Mouse (Mus musculus): ENCODE measurements at regions not wholly inside any gene's neighbourhood (a gene's known extent, or its start where the extent isn't known, plus 50 kb on each side); places are given as distances from the start of the nearest gene placed in this dataset.

GRCm38 (mm10) chr5:126699314-126699713 is 542.3 kb upstream of the Tmem132c start:
- no peak for ATAC-seq (replicated peaks; ENCODE audit: low FRiP score)
- H3K4me3 ChIP-seq (ENCODE audit: low read depth, low read length): no peak overlapping the region
- no peak overlapping the region for H3K9ac ChIP-seq (ENCODE audit: low read depth, low read length)
- no peaks in the 10 kb centered on the region for H3K27me3 ChIP-seq (replicated peaks; ENCODE audit: control insufficient read depth, insufficient read depth, low read length)
- no peak overlapping the region for H3K27ac ChIP-seq (ENCODE audit: low read depth, low read length)
- no peaks in the 10 kb centered on the region for H3K9me3 ChIP-seq (ENCODE audit: control insufficient read depth, low read length)
- no peaks in the 10 kb centered on the region for H3K4me1 ChIP-seq (replicated peaks; ENCODE audit: control insufficient read depth, insufficient read depth, low read length)
- WGBS: 40% methylated on average over 4 of the region's 4 CpGs
- H3K4me2 ChIP-seq: no peak overlapping the region
- no peak for DNase-seq (ENCODE audit: low spot score)
- no peaks in the 10 kb centered on the region for H3K36me3 ChIP-seq (ENCODE audit: control insufficient read depth, insufficient read depth, low read length)

- Histone ChIP-seq H3K4me3 (ENCODE audit: low read depth, low read length) (no peak overlapping the region), H3K36me3 (ENCODE audit: control insufficient read depth, insufficient read depth, low read length) (no peaks in the 10 kb centered on the region), H3K4me1 (replicated peaks; ENCODE audit: control insufficient read depth, insufficient read depth, low read length) (no peaks in the 10 kb centered on the region), H3K9ac (ENCODE audit: low read depth, low read length) (no peak overlapping the region), H3K9me3 (ENCODE audit: control insufficient read depth, low read length) (peaks cover 4% of the 10 kb centered on the region; the same call in 1 of the 2 replicates), H3K4me2 (no peak overlapping the region), H3K27ac (ENCODE audit: low read depth, low read length) (no peak overlapping the region), H3K27me3 (replicated peaks; ENCODE audit: control insufficient read depth, insufficient read depth, low read length) (no peaks in the 10 kb centered on the region)
- no peak for DNase-seq (ENCODE audit: low spot score)
- WGBS: 83% methylated on average over 8 of the region's 8 CpGs
- ATAC-seq (replicated peaks; ENCODE audit: low FRiP score): no peak
These were observed 537.9 kb upstream of the Tmem132c start for GRCm38 (mm10) chr5:126703516-126704282.

- no peaks in the 10 kb centered on the region for H3K27me3 ChIP-seq (replicated peaks; ENCODE audit: control insufficient read depth, insufficient read depth, low read length)
- no peaks in the 10 kb centered on the region for H3K36me3 ChIP-seq (ENCODE audit: control insufficient read depth, insufficient read depth, low read length)
- H3K4me3 ChIP-seq (ENCODE audit: low read depth, low read length): no peak overlapping the region
- peaks cover 4% of the 10 kb centered on the region; the same call in 1 of the 2 replicates for H3K9me3 ChIP-seq (ENCODE audit: control insufficient read depth, low read length)
- no peak overlapping the region for H3K27ac ChIP-seq (ENCODE audit: low read depth, low read length)
- no peak overlapping the region for H3K9ac ChIP-seq (ENCODE audit: low read depth, low read length)
- DNase-seq (ENCODE audit: low spot score) (no peak), ATAC-seq (replicated peaks; ENCODE audit: low FRiP score) (no peak)
- 54% methylated on average over 11 of the region's 11 CpGs for WGBS
- no peak overlapping the region for H3K4me2 ChIP-seq
- H3K4me1 ChIP-seq (replicated peaks; ENCODE audit: control insufficient read depth, insufficient read depth, low read length): no peaks in the 10 kb centered on the region
These were observed 535.7 kb upstream of the Tmem132c start for GRCm38 (mm10) chr5:126705871-126706270.

DNA sequence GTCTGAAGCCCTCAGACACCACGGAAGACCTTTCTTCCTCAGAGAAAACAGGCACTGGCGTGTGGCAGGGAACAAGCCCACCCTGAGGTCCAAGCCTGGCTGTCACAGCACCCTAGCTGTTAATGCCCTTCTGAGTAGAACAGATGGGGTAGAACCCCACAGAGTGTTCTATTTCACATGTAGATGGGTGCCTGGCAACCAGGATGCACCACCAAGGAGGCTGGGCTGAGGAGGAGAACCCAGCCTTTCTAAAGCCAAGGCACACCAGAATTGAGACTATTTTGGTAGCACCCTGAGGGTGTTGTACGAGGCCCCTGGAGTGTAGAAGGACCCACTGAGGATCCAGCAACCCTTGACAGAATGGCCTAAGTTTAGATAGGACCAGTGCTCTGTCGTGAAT is 534.9 kb upstream of the Tmem132c start:
- no peak overlapping the region for H3K27ac ChIP-seq (ENCODE audit: low read depth, low read length)
- H3K9ac ChIP-seq (ENCODE audit: low read depth, low read length): no peak overlapping the region
- no peak overlapping the region for H3K4me3 ChIP-seq (ENCODE audit: low read depth, low read length)
- H3K27me3 ChIP-seq (replicated peaks; ENCODE audit: control insufficient read depth, insufficient read depth, low read length): no peaks in the 10 kb centered on the region
- H3K9me3 ChIP-seq (ENCODE audit: control insufficient read depth, low read length): peaks cover 4% of the 10 kb centered on the region; the same call in 1 of the 2 replicates
- H3K4me1 ChIP-seq (replicated peaks; ENCODE audit: control insufficient read depth, insufficient read depth, low read length): no peaks in the 10 kb centered on the region
- H3K36me3 ChIP-seq (ENCODE audit: control insufficient read depth, insufficient read depth, low read length): no peaks in the 10 kb centered on the region
- DNase-seq (ENCODE audit: low spot score) (no peak), ATAC-seq (replicated peaks; ENCODE audit: low FRiP score) (no peak)
- H3K4me2 ChIP-seq: no peak overlapping the region
- WGBS: 59% methylated on average over 4 of the region's 4 CpGs

DNA sequence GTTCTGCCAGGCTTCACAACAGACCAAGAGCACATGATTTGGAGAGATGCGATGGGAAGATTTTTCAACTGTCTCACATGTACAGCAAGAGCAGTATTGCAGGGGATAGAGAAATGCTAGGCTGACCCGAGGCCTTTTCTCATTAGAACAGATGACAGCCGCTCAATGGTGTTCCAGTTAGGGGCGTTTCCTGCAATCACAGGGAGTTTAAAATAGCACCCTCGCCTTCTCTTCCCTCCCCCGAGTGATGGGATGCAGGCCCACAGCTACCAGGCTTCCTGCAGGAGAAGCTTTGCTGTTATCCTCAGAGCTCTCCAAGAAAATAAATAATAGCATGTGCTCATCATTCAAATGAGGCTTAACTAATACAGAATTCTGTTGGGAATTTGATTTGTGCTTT is 526.9 kb upstream of the Tmem132c start:
- DNase-seq (ENCODE audit: low spot score) (no peak), ATAC-seq (replicated peaks; ENCODE audit: low FRiP score) (no peak)
- WGBS: 41% methylated on average over 6 of the region's 6 CpGs
- no peaks in the 10 kb centered on the region for H3K36me3 ChIP-seq (ENCODE audit: control insufficient read depth, insufficient read depth, low read length)
- no peaks in the 10 kb centered on the region for H3K27me3 ChIP-seq (replicated peaks; ENCODE audit: control insufficient read depth, insufficient read depth, low read length)
- no peak overlapping the region for H3K27ac ChIP-seq (ENCODE audit: low read depth, low read length)
- no peak overlapping the region for H3K9ac ChIP-seq (ENCODE audit: low read depth, low read length)
- no peaks in the 10 kb centered on the region for H3K4me1 ChIP-seq (replicated peaks; ENCODE audit: control insufficient read depth, insufficient read depth, low read length)
- H3K4me3 ChIP-seq (ENCODE audit: low read depth, low read length): no peak overlapping the region
- no peak overlapping the region for H3K4me2 ChIP-seq
- no peaks in the 10 kb centered on the region; the same call in 1 of the 2 replicates for H3K9me3 ChIP-seq (ENCODE audit: control insufficient read depth, low read length)

- no peak for ATAC-seq (replicated peaks; ENCODE audit: low FRiP score)
- H3K9me3 ChIP-seq (ENCODE audit: control insufficient read depth, low read length): no peaks in the 10 kb centered on the region
- WGBS: 91% methylated on average over 2 of the region's 2 CpGs
- H3K27me3 ChIP-seq (replicated peaks; ENCODE audit: control insufficient read depth, insufficient read depth, low read length): no peaks in the 10 kb centered on the region
- H3K27ac ChIP-seq (ENCODE audit: low read depth, low read length): no peak overlapping the region
- no peak overlapping the region for H3K4me2 ChIP-seq
- no peak overlapping the region for H3K4me3 ChIP-seq (ENCODE audit: low read depth, low read length)
- H3K4me1 ChIP-seq (replicated peaks; ENCODE audit: control insufficient read depth, insufficient read depth, low read length): no peaks in the 10 kb centered on the region
- no peak overlapping the region for H3K9ac ChIP-seq (ENCODE audit: low read depth, low read length)
- DNase-seq (ENCODE audit: low spot score): no peak
- no peaks in the 10 kb centered on the region for H3K36me3 ChIP-seq (ENCODE audit: control insufficient read depth, insufficient read depth, low read length)
These were observed 523.2 kb upstream of the Tmem132c start for GRCm38 (mm10) chr5:126718421-126718820.

- Histone ChIP-seq H3K4me2 (no peak overlapping the region), H3K9ac (ENCODE audit: low read depth, low read length) (no peak overlapping the region)
- 63% methylated on average over 2 of the region's 2 CpGs for WGBS
These were observed 520.3 kb upstream of the Tmem132c start for GRCm38 (mm10) chr5:126721300-126721699.

DNA sequence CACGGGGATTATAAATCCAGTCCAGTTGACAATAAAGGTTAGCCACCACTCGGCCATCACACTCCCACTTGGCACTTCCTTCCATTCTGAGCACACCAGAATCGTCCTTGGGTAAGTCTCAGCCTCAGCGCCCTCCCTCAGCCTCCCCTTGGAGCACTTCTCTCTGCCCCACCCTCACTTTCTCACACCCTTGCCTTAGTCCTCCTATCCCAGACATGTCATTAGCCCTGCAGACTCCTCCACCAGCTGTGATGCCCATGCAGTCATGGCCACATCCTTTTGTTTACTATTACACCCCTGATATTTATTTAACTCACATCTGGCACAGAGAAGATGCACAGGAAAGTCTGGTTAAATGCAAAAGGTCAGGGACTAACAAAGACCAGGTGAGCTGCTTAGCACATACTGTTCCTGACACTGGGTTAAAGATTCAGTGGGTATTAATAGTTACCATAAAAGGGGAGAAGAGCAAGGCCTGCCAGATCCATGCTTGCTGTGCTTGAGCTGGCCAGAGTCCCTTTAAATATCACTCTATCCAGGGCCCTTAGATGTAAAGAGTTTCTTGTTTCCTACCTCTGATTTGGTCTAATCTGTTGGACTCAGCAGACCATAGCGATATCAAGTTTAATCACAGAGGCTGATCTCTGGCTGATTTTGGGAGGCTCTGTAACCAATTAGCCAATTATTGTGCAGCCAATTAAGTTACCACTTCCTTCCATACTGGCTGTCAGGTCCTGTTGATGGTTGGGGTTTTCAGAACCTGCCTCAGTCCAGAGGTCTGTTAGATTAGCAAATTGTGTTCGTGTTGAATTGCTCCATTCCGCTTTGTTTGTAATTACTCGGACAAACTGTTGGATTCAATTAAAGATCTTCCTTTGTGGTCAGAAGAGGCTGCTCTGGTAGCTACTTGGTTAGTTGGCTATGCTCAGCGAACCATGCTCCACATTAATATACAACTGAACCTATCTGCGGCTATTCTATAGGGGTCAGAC is 518.0 kb upstream of the Tmem132c start:
- Histone ChIP-seq H3K27me3 (replicated peaks; ENCODE audit: control insufficient read depth, insufficient read depth, low read length) (no peaks in the 10 kb centered on the region), H3K4me2 (no peak overlapping the region), H3K4me3 (ENCODE audit: low read depth, low read length) (no peak overlapping the region), H3K9me3 (ENCODE audit: control insufficient read depth, low read length) (no peaks in the 10 kb centered on the region), H3K4me1 (replicated peaks; ENCODE audit: control insufficient read depth, insufficient read depth, low read length) (no peaks in the 10 kb centered on the region), H3K9ac (ENCODE audit: low read depth, low read length) (no peak overlapping the region), H3K27ac (ENCODE audit: low read depth, low read length) (no peak overlapping the region), H3K36me3 (ENCODE audit: control insufficient read depth, insufficient read depth, low read length) (no peaks in the 10 kb centered on the region)
- 65% methylated on average over 10 of the region's 10 CpGs for WGBS
- ATAC-seq (replicated peaks; ENCODE audit: low FRiP score): no peak
- no peak for DNase-seq (ENCODE audit: low spot score)

More at GRCm38 (mm10) chr5:126721300-126721699, 520.3 kb upstream of the Tmem132c start:
- H3K36me3 ChIP-seq (ENCODE audit: control insufficient read depth, insufficient read depth, low read length): no peaks in the 10 kb centered on the region
- H3K27me3 ChIP-seq (replicated peaks; ENCODE audit: control insufficient read depth, insufficient read depth, low read length): no peaks in the 10 kb centered on the region
- ATAC-seq (replicated peaks; ENCODE audit: low FRiP score) (no peak), DNase-seq (ENCODE audit: low spot score) (no peak)
- no peaks in the 10 kb centered on the region for H3K4me1 ChIP-seq (replicated peaks; ENCODE audit: control insufficient read depth, insufficient read depth, low read length)
- H3K27ac ChIP-seq (ENCODE audit: low read depth, low read length): no peak overlapping the region
- H3K4me3 ChIP-seq (ENCODE audit: low read depth, low read length): no peak overlapping the region
- no peaks in the 10 kb centered on the region for H3K9me3 ChIP-seq (ENCODE audit: control insufficient read depth, low read length)
